Mouse (Mus musculus) thymus, adult 2 months (tissue): ENCODE measurements around the gene Hs6st1. TPM values are rescaled to one million over a fixed set of nuclear protein-coding genes. Genes with fewer than 3 reads are reported as not detected.

Experiments
- DNase-seq: peaks from one replicate; pipeline ENCODE4 v3.0.0; 2021
- H3K27ac ChIP-seq: fragments of 200-500 bp; 2 replicates; pipeline ENCODE4 v1.5.1; 2012; ENCODE audit warnings: low read length, control low read depth; ENCODE audit not compliant: control insufficient read depth, insufficient read depth
- H3K27me3 ChIP-seq: fragments of 200-500 bp; 2 replicates; pipeline ENCODE4 v1.6.1; 2012; ENCODE audit warnings: mild to moderate bottlenecking, low read length, moderate library complexity, mixed read lengths; ENCODE audit not compliant: control insufficient read depth, insufficient read depth
- H3K36me3 ChIP-seq: fragments of 200-500 bp; 2 replicates; pipeline ENCODE4 v1.6.1; 2012; ENCODE audit warnings: mild to moderate bottlenecking, low read length, moderate library complexity; ENCODE audit not compliant: control insufficient read depth, insufficient read depth
- H3K4me1 ChIP-seq: fragments of 200-500 bp; replicated peaks from 2 replicates; pipeline ENCODE4 v1.6.1; 2012; ENCODE audit warnings: low read length; ENCODE audit not compliant: control insufficient read depth, insufficient read depth
- H3K4me3 ChIP-seq: fragments of 200-500 bp; 2 replicates; pipeline ENCODE4 v1.5.1; 2012; ENCODE audit warnings: mild to moderate bottlenecking, low read length, control low read depth, moderate library complexity; ENCODE audit not compliant: control insufficient read depth, insufficient read depth
- CTCF ChIP-seq: fragments of 200-500 bp; IDR thresholded peaks from 2 replicates; pipeline ENCODE4 v1.5.1; 2012; ENCODE audit warnings: mild to moderate bottlenecking, control low read depth, low read length, moderate library complexity, borderline replicate concordance; ENCODE audit not compliant: control insufficient read depth, poor library complexity, insufficient read depth; ENCODE audit errors: extremely low read depth
- POLR2A ChIP-seq: fragments of 200-500 bp; IDR thresholded peaks from 2 replicates; pipeline ENCODE4 v1.6.1; 2012; ENCODE audit warnings: mild to moderate bottlenecking, low read length, control low read depth, moderate library complexity; ENCODE audit not compliant: control insufficient read depth, poor library complexity, insufficient read depth; ENCODE audit errors: extremely low read depth
- WGBS: fragments of 180-500 bp; shearing (Covaris S2); methylation state at CpG from one replicate; pipeline ENCODE4 v1.1.7; 2018; 5-methylcytosine and 5-hydroxymethylcytosine counted together
- polyA plus RNA-seq: library from polyadenylated mRNA; depleted of rRNA; stranded (reverse); fragments of >200 nt; gene quantifications from 2 replicates; pipeline ENCODE4 v1.2.3, GENCODE M21; 2012

Hs6st1 gene
- polyA plus RNA-seq, 1 experiment, result 128 TPM

DNA sequence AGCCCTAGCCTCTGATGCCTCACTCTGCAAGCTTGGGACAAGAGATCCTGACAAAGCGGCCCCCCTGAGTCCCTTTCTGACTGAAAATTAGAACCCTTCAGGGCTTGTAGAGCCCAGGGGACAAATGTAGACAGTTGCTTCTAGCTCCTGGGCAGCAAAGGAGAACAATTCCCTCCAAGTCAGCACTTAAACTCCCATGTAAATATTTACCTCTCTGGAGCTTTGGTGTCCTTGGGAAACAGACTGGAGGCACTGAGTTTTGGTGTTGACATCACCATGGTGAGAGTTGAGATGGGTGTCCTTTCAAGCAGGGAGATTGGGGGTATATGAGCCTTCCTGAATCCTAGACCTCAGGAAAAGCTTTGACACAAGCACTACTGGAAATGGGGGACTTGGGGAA, 10.1 kb downstream of the Hs6st1 start:
- 100% methylated on average over 1 of the region's 1 CpGs for WGBS
- peaks cover 8% of the 10 kb centered on the region; the same call in 1 of the 2 replicates for H3K4me1 ChIP-seq
- TF ChIP-seq CTCF (no peak), POLR2A (no peak)
- H3K4me3 ChIP-seq, result no peak overlapping the region
- no peak for DNase-seq
- no peaks in the 10 kb centered on the region for H3K27me3 ChIP-seq
- peaks cover 12% of the 10 kb centered on the region; the same call in 1 of the 2 replicates for H3K36me3 ChIP-seq
- no peak overlapping the region for H3K27ac ChIP-seq

DNA sequence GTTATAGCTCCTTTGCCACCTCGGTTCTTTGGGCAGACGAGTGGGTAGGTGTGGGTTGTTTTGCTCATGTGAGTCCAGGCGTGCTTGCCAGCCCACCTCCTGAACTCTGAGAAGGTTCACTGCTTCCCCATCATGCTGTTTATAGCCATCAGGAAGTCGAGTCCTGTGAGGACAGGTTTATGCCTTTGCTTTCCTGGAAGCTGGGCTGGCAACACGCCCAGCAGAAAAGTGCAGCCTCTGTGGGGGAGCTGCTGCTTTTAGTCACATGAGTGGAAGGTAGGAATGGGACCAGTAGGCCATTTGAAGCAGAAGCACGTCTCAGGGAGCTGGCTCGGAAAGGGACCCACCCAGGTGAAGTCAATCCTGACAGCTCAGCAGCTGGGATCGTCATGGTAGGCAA, 11.5 kb downstream of the Hs6st1 start:
- Histone ChIP-seq H3K27ac (no peak overlapping the region), H3K36me3 (peaks cover 17% of the 10 kb centered on the region; the same call in 1 of the 2 replicates), H3K4me3 (no peak overlapping the region), H3K4me1 (peaks cover 3% of the 10 kb centered on the region; the same call in 1 of the 2 replicates), H3K27me3 (no peaks in the 10 kb centered on the region)
- WGBS, result 74% methylated on average over 8 of the region's 8 CpGs
- no peak for TF ChIP-seq POLR2A
- TF ChIP-seq CTCF, result no peak
- DNase-seq, result no peak

DNA sequence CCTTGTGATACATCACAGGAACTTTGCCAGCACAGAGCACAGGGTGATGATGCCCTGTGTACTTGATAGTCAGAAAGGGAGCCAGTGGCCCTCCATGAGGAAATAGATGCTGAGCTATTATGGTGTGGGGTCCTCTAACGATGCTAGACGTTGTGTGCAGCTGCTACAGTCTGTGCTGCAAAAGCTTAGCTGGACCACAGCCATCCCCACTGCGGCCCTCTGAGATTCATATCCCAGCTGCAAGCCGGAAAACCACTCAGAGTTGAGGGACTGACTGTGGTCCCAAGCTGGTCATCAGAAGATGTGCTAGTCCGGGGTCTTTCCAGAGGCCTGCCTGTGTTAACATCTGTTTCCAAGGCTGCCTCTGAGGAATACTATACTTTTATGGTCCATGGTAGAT, 12.8 kb downstream of the Hs6st1 start:
- peaks cover 17% of the 10 kb centered on the region; the same call in 1 of the 2 replicates for H3K36me3 ChIP-seq
- no peak for TF ChIP-seq POLR2A
- no peak for TF ChIP-seq CTCF
- WGBS, result 95% methylated on average over 5 of the region's 5 CpGs
- no peak overlapping the region for H3K4me3 ChIP-seq
- no peaks in the 10 kb centered on the region for H3K27me3 ChIP-seq
- H3K4me1 ChIP-seq, result peaks cover 3% of the 10 kb centered on the region; the same call in 1 of the 2 replicates
- H3K27ac ChIP-seq, result no peak overlapping the region
- no peak for DNase-seq

DNA sequence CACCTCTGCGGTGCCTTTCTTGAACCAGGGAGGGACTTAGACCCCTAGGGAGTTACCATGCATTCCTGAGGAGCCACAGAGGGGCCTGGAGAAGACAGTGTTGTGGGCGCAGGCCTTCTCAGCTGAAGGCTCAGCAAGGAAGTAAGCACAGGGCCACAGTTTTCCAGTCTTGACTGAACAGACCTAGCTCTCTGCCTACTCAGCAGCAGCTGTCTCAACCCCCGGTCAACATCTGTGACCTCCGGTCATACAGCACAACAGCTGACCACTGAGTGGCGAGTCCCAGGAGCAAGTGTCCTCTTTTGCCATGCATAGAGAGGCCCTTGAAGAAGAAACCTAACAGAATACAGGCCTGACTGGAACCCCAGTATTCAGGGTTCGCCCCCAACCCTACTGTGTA, 14.0 kb downstream of the Hs6st1 start:
- Histone ChIP-seq H3K27ac (no peak overlapping the region), H3K36me3 (peaks cover 17% of the 10 kb centered on the region; the same call in 1 of the 2 replicates), H3K4me1 (peaks cover 3% of the 10 kb centered on the region; the same call in 1 of the 2 replicates), H3K4me3 (no peak overlapping the region), H3K27me3 (no peaks in the 10 kb centered on the region)
- no peak for TF ChIP-seq CTCF
- no peak for TF ChIP-seq POLR2A
- no peak for DNase-seq
- 95% methylated on average over 6 of the region's 6 CpGs for WGBS

GRCm38 (mm10) chr1:36083554-36083953, 15.4 kb downstream of the Hs6st1 start:
- Histone ChIP-seq H3K4me1 (peaks cover 16% of the 10 kb centered on the region), H3K27ac (no peak overlapping the region), H3K36me3 (peaks cover 5% of the 10 kb centered on the region; the same call in 1 of the 2 replicates), H3K27me3 (no peaks in the 10 kb centered on the region), H3K4me3 (no peak overlapping the region)
- 93% methylated on average over 5 of the region's 5 CpGs for WGBS
- no peak for DNase-seq
- TF ChIP-seq CTCF (no peak), POLR2A (no peak)

GRCm38 (mm10) chr1:36085069-36085468, 16.9 kb downstream of the Hs6st1 start:
- peaks cover 5% of the 10 kb centered on the region; the same call in 1 of the 2 replicates for H3K36me3 ChIP-seq
- H3K4me3 ChIP-seq, result no peak overlapping the region
- H3K27me3 ChIP-seq, result no peaks in the 10 kb centered on the region
- peaks cover 19% of the 10 kb centered on the region for H3K4me1 ChIP-seq
- no peak overlapping the region for H3K27ac ChIP-seq
- no peak for TF ChIP-seq CTCF
- no peak for TF ChIP-seq POLR2A
- WGBS, result 98% methylated on average over 5 of the region's 5 CpGs
- DNase-seq, result no peak

DNA sequence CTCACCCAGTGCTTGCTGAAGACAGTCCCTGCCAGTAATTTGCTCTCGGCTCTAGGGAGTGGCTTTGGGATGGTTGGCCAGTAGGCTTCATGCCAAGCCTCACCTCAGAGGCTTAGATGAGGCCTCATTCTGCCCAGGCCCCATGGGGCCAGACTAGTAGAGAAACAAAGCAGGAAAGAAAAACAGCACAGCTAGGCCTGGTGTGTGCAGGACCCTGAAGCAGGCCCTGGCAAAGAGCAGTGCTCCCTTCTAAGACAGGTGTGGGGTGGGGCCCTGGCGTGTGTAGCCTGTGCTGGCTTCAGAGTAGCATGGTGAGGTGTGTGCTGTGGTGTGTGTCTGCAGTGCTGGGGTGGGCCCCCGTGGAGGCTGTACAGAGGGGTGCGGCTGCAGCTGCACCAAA, 20.2 kb downstream of the Hs6st1 start:
- H3K27me3 ChIP-seq, result no peaks in the 10 kb centered on the region
- peaks cover 19% of the 10 kb centered on the region for H3K4me1 ChIP-seq
- H3K36me3 ChIP-seq, result peaks cover 6% of the 10 kb centered on the region; the same call in 1 of the 2 replicates
- WGBS, result 30% methylated on average over 4 of the region's 4 CpGs
- no peak overlapping the region for H3K4me3 ChIP-seq
- no peak for TF ChIP-seq CTCF
- TF ChIP-seq POLR2A, result no peak
- H3K27ac ChIP-seq, result 0 out of 2 replicates have a peak overlapping the region, but pooled peaks have one; percentile 19
- DNase-seq, result peak; percentile 51
